17 mouse cellular contexts compared by ENCODE assay signal in genomic region chr1:134200481-134200880, GRCm38 (mm10). TPM values are rescaled to one million over a fixed set of nuclear protein-coding genes. Genes with fewer than 3 reads are reported as not detected.
"Had no signal": no experiment of that assay in that cellular context is flagged by ENCODE, and none has a peak within 500 bp of the region (broad histone marks: within the 10 kb centered on the region; RNA-seq: fewer than 3 reads in every experiment).

No protein-coding gene starts in this region.

- DNase-seq: lung, adult 18-20 months; lung, embryonic 14.5 days; lung, postnatal 10 days; lung, postnatal 4 days; midbrain, embryonic 14.5 days; right cerebral cortex, postnatal 14 days; thymus, adult 18-20 months; thymus, postnatal 14 days; thymus, postnatal 36 days had no signal

- H3K4me3 ChIP-seq: midbrain, embryonic 10.5 days; midbrain, embryonic 12.5 days; neural tube, embryonic 12.5 days had no signal

- H3K27ac ChIP-seq: midbrain, embryonic 10.5 days; midbrain, embryonic 12.5 days; neural tube, embryonic 12.5 days had no signal

RNA-seq across cellular contexts. Expression of gene Mybph, which starts 7.2 kb away (rescaled TPM):
- total RNA-seq: megakaryocyte-erythroid progenitor cell, adult 5-6 weeks; neutrophil, adult 5-6 weeks had no signal
- polyA plus RNA-seq: lung, embryonic 14.5 days; midbrain, embryonic 12.5 days; spleen, adult 2 months; stomach, embryonic 14.5 days had no signal

RNA-seq across cellular contexts. Expression of gene Chil1, which starts 18.5 kb away (rescaled TPM):
- polyA plus RNA-seq: lung, embryonic 14.5 days had no signal

RNA-seq across cellular contexts. Expression of gene Adora1, which starts 34.8 kb away (rescaled TPM):
- total RNA-seq: megakaryocyte, adult 5-6 weeks; megakaryocyte-erythroid progenitor cell, adult 5-6 weeks; neutrophil, adult 5-6 weeks had no signal
